Mouse (Mus musculus) kidney, embryonic 15.5 days (tissue): ENCODE measurements around the gene Fxyd7. TPM values are rescaled to one million over a fixed set of nuclear protein-coding genes. Genes with fewer than 3 reads are reported as not detected.

Experiments used
- ATAC-seq: fragments of 200-750 bp; cut with Nextera tagmentation; replicated peaks from 2 replicates; pipeline ENCODE4 v1.8.0; 2017; ENCODE audit warnings: moderate TSS enrichment; ENCODE audit not compliant: low FRiP score
- H3K27ac ChIP-seq: fragments of 300-500 bp; sonication (generic); 2 replicates; pipeline ENCODE4 v1.5.1; 2015; ENCODE audit warnings: mild to moderate bottlenecking, inconsistent platforms
- H3K27me3 ChIP-seq: fragments of 300-500 bp; sonication (generic); 2 replicates; pipeline ENCODE4 v1.6.1; 2015; ENCODE audit warnings: inconsistent platforms
- H3K36me3 ChIP-seq: fragments of 300-500 bp; sonication (generic); 2 replicates; pipeline ENCODE4 v1.6.1; 2015; ENCODE audit warnings: inconsistent platforms
- H3K4me1 ChIP-seq: fragments of 300-500 bp; sonication (generic); 2 replicates; pipeline ENCODE4 v1.6.1; 2015; ENCODE audit warnings: inconsistent platforms
- H3K4me2 ChIP-seq: fragments of 300-500 bp; sonication (generic); 2 replicates; pipeline ENCODE4 v1.6.1; 2015; ENCODE audit warnings: moderate library complexity, mild to moderate bottlenecking, inconsistent platforms
- H3K4me3 ChIP-seq: fragments of 300-500 bp; sonication (generic); replicated peaks from 2 replicates; pipeline ENCODE4 v1.5.1; 2015; ENCODE audit warnings: mild to moderate bottlenecking, inconsistent platforms
- H3K9ac ChIP-seq: fragments of 300-500 bp; sonication (generic); 2 replicates; pipeline ENCODE4 v1.6.1; 2015; ENCODE audit warnings: mild to moderate bottlenecking, inconsistent platforms
- H3K9me3 ChIP-seq: fragments of 300-500 bp; sonication (generic); replicated peaks from 2 replicates; pipeline ENCODE4 v1.6.1; 2016; ENCODE audit warnings: inconsistent platforms
- WGBS: fragments of 180-500 bp; shearing (Covaris S2); methylation state at CpG from one replicate; pipeline ENCODE4 v1.1.7; 2015; ENCODE audit warnings: mixed read lengths; 5-methylcytosine and 5-hydroxymethylcytosine counted together
- polyA plus RNA-seq: library from polyadenylated mRNA; unstranded; fragments of >200 nt; fragmentation: Nextera tagmentation; extraction: Ambion mirVana; gene quantifications from 2 replicates; pipeline ENCODE4 v1.2.1, GENCODE M21; 2015

Gene Fxyd7
- polyA plus RNA-seq, 1 experiment from 2014 or later: 11.2 TPM

DNA sequence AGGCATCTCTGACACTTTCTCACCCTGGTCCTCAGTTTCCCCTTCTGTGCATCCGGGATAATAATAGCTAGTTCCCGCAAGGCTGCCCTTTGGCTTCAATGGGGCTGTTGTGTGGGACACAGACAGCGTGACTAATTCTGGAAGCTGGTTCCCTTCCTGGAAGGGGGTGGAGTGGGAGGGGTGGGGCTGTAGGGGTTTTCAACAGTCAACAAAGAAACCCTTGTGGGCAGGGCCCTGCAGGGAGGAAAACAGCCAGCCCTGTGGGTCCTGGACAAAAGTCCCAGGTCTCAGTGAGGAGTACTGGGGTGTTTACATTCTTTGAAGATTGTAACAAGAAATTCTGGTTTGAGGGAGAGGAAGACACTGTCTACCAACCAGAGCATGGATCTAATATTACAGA is 33.9 kb upstream of the Fxyd7 start:
- no peak overlapping the region for H3K4me2 ChIP-seq
- no peak for ATAC-seq
- no peaks in the 10 kb centered on the region for H3K36me3 ChIP-seq
- 50% methylated on average over 3 of the region's 3 CpGs for WGBS
- no peaks in the 10 kb centered on the region for H3K27me3 ChIP-seq
- peak overlapping the region; percentile 56; the same call in 1 of the 2 replicates for H3K27ac ChIP-seq
- H3K9me3 ChIP-seq: no peaks in the 10 kb centered on the region
- H3K9ac ChIP-seq: no peak overlapping the region
- no peak overlapping the region for H3K4me3 ChIP-seq
- peaks cover 12% of the 10 kb centered on the region for H3K4me1 ChIP-seq

DNA sequence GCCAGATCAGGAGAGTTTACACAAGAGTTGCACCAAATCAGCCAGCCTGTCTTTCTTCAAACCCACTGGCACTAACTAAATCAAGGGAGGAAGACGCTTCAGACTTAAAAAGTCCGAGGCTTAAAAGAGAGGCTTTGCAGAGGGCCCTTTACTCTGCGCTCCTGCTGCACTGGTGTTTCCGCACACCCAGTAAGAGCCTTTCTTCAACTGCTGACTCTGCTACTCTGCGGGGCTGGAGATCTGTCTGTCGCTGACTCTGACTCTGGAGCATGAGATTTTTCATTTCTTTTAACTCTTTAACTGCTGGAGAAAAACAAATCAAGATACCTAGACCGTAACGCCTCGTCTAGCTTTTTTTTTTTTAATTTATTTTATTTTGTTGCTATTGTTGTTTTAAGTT is 32.9 kb upstream of the Fxyd7 start:
- no peak overlapping the region for H3K4me3 ChIP-seq
- 52% methylated on average over 9 of the region's 9 CpGs for WGBS
- no peaks in the 10 kb centered on the region for H3K9me3 ChIP-seq
- no peak overlapping the region for H3K9ac ChIP-seq
- H3K36me3 ChIP-seq: no peaks in the 10 kb centered on the region
- H3K27ac ChIP-seq: peak overlapping the region; percentile 52; the same call in 1 of the 2 replicates
- H3K4me2 ChIP-seq: no peak overlapping the region
- no peaks in the 10 kb centered on the region for H3K27me3 ChIP-seq
- no peak for ATAC-seq
- peaks cover 12% of the 10 kb centered on the region for H3K4me1 ChIP-seq

GRCm38 (mm10) chr7:31082831-31083588 is 31.7 kb upstream of the Fxyd7 start:
- Histone ChIP-seq H3K27me3 (no peaks in the 10 kb centered on the region), H3K4me2 (no peak overlapping the region), H3K4me3 (no peak overlapping the region), H3K4me1 (peaks cover 12% of the 10 kb centered on the region), H3K9ac (no peak overlapping the region), H3K36me3 (no peaks in the 10 kb centered on the region), H3K27ac (no peak overlapping the region), H3K9me3 (no peaks in the 10 kb centered on the region)
- WGBS: 73% methylated on average over 14 of the region's 14 CpGs
- no peak for ATAC-seq

DNA sequence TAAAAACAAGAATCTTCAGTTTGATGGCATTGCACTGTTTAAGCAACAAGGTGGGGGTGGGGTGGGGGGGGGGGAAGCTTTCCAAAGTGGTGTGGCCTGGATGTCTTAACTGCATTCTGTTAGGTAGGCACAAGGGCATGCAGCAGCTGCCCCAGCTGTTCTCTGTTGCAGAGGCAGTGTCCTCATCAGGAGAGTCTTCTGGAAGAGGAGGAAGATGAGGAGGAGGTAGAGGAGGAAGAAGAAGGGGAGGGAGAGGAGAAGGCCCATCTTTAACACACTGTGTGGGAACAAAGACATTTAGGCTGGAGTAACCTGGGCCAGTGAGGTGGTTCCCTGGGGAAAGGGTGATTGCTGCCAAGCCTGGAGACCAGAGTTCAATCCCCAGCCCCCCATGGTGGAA is 30.8 kb upstream of the Fxyd7 start:
- ATAC-seq: no peak

GRCm38 (mm10) chr7:31081106-31081505 is 29.8 kb upstream of the Fxyd7 start:
- no peaks in the 10 kb centered on the region for H3K9me3 ChIP-seq
- no peak for ATAC-seq
- no peaks in the 10 kb centered on the region for H3K36me3 ChIP-seq
- no peaks in the 10 kb centered on the region for H3K27me3 ChIP-seq
- no peak overlapping the region for H3K4me3 ChIP-seq
- no peak overlapping the region for H3K27ac ChIP-seq
- no peak overlapping the region for H3K9ac ChIP-seq
- H3K4me1 ChIP-seq: peaks cover 12% of the 10 kb centered on the region
- WGBS: 56% methylated on average over 1 of the region's 1 CpGs
- no peak overlapping the region for H3K4me2 ChIP-seq

More for the DNA sequence above, 30.8 kb upstream of the Fxyd7 start:
- Histone ChIP-seq H3K9me3 (no peaks in the 10 kb centered on the region), H3K36me3 (no peaks in the 10 kb centered on the region), H3K4me2 (no peak overlapping the region), H3K4me1 (peaks cover 12% of the 10 kb centered on the region), H3K9ac (no peak overlapping the region), H3K4me3 (no peak overlapping the region), H3K27me3 (no peaks in the 10 kb centered on the region), H3K27ac (no peak overlapping the region)

- Histone ChIP-seq H3K4me2 (no peak overlapping the region), H3K27ac (no peak overlapping the region), H3K9me3 (no peaks in the 10 kb centered on the region), H3K4me3 (no peak overlapping the region), H3K27me3 (no peaks in the 10 kb centered on the region), H3K4me1 (peaks cover 12% of the 10 kb centered on the region), H3K36me3 (no peaks in the 10 kb centered on the region), H3K9ac (no peak overlapping the region)
- 60% methylated on average over 3 of the region's 3 CpGs for WGBS
- no peak for ATAC-seq
Observed at GRCm38 (mm10) chr7:31080611-31081010, 29.3 kb upstream of the Fxyd7 start.

GRCm38 (mm10) chr7:31079670-31080069 is 28.4 kb upstream of the Fxyd7 start:
- Histone ChIP-seq H3K4me2 (no peak overlapping the region), H3K36me3 (no peaks in the 10 kb centered on the region), H3K4me3 (no peak overlapping the region), H3K9ac (no peak overlapping the region), H3K27me3 (no peaks in the 10 kb centered on the region), H3K9me3 (no peaks in the 10 kb centered on the region), H3K4me1 (peaks cover 7% of the 10 kb centered on the region), H3K27ac (no peak overlapping the region)
- whole genome bisulfite sequencing: 84% methylated on average over 8 of the region's 8 CpGs
- no peak for ATAC-seq

DNA sequence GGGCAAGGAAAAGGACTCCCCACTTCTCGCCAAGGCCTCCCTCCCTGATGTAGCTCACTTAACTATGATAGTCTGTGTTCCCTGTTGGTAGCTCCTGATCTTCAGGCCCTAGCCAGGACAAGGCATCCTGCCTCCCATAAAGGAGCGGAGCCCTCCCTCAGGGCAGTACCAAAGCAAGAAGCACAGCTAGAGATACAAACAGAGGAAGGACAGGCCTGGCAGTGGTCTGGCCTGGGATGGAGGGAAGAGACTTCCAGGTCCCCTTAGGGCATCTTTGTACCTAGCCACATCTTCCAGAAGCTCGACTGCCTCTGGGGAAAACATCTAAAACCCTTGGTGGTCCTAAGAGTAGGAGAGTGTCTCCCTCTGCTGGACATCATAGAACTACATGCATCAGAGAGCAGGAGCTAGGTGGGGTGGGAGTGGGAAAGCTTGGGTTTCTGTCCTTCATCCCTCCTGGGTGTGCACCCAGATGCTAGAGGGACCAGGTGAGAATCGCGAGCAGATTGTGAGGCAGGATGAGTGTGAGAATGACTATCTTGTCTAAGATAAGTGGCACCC is 26.7 kb upstream of the Fxyd7 start:
- peak; percentile 54 for ATAC-seq
- 51% methylated on average over 5 of the region's 5 CpGs for WGBS
- Histone ChIP-seq H3K9me3 (no peaks in the 10 kb centered on the region), H3K4me3 (no peak overlapping the region), H3K9ac (no peak overlapping the region), H3K36me3 (no peaks in the 10 kb centered on the region), H3K27ac (no peak overlapping the region), H3K27me3 (no peaks in the 10 kb centered on the region), H3K4me1 (peaks cover 8% of the 10 kb centered on the region), H3K4me2 (no peak overlapping the region)

- peaks cover 13% of the 10 kb centered on the region for H3K4me1 ChIP-seq
- no peak overlapping the region for H3K4me3 ChIP-seq
- H3K9ac ChIP-seq: no peak overlapping the region
- no peak overlapping the region for H3K27ac ChIP-seq
- ATAC-seq: no peak
- H3K4me2 ChIP-seq: no peak overlapping the region
- H3K9me3 ChIP-seq: no peaks in the 10 kb centered on the region
- no peaks in the 10 kb centered on the region for H3K27me3 ChIP-seq
- WGBS: 54% methylated on average over 6 of the region's 6 CpGs
- H3K36me3 ChIP-seq: no peaks in the 10 kb centered on the region
Observed at GRCm38 (mm10) chr7:31077470-31077869, 26.2 kb upstream of the Fxyd7 start.

- H3K9ac ChIP-seq: no peak within 1 kb of the TSS
- WGBS: 42% methylated on average over 5 of the region's 5 CpGs
Observed at GRCm38 (mm10) chr7:31076492-31076891, 25.2 kb upstream of the Fxyd7 start, which contains the start of gene Fxyd3. TSS of gene Fxyd3 (minus strand) at chr7:31076704.

GRCm38 (mm10) chr7:31074713-31075069 is 23.4 kb upstream of the Fxyd7 start:
- ATAC-seq: no peak
- Histone ChIP-seq H3K4me3 (no peak overlapping the region), H3K27ac (no peak overlapping the region), H3K4me2 (no peak overlapping the region), H3K4me1 (peaks cover 23% of the 10 kb centered on the region), H3K27me3 (no peaks in the 10 kb centered on the region), H3K9ac (no peak overlapping the region), H3K36me3 (no peaks in the 10 kb centered on the region), H3K9me3 (no peaks in the 10 kb centered on the region)
- WGBS: 50% methylated on average over 5 of the region's 5 CpGs

More at GRCm38 (mm10) chr7:31076492-31076891, 25.2 kb upstream of the Fxyd7 start, which contains the start of gene Fxyd3:
- Histone ChIP-seq H3K4me1 (peaks cover 22% of the 10 kb centered on the region), H3K36me3 (no peaks in the 10 kb centered on the region), H3K27ac (no peak within 1 kb of the TSS), H3K4me3 (no peak within 1 kb of the TSS), H3K9me3 (no peaks in the 10 kb centered on the region), H3K4me2 (no peak within 1 kb of the TSS), H3K27me3 (no peaks in the 10 kb centered on the region)
- ATAC-seq: no peak

DNA sequence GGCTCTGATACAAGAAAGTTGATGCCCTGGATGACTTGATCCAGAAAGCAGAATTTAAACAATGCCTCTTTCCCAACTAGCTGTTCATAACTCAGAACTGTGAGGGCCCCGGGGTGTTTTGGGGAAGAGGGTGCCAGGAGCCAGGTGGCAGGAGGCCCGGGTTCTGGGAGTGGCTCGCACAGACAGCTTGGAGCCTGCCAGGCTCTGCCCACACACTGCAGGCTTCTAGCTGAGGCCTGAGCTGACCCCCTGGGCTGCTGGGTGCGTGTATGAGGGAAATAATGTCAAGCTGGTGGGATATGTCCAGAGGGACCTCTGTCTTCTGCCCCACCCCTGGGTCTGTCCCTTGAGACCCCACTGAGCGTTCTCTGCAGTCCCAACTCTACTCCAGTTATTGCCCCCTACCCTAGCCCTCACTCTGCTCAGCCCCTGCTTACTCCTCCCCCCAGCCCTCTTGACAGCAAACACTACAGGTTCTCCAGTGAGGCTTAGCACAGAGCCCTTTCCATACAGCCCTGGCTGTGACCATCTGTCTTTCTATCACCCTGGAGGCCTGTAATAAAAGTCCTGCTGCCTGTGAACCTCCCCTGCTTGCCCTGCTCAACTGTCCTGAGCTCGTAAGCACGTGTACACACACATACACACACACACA is 22.9 kb upstream of the Fxyd7 start:
- H3K4me3 ChIP-seq: no peak overlapping the region
- H3K36me3 ChIP-seq: no peaks in the 10 kb centered on the region
- H3K27me3 ChIP-seq: no peaks in the 10 kb centered on the region
- H3K4me1 ChIP-seq: peaks cover 23% of the 10 kb centered on the region
- H3K4me2 ChIP-seq: no peak overlapping the region
- no peak overlapping the region for H3K9ac ChIP-seq
- WGBS: 43% methylated on average over 7 of the region's 7 CpGs
- H3K9me3 ChIP-seq: no peaks in the 10 kb centered on the region
- ATAC-seq: no peak
- no peak overlapping the region for H3K27ac ChIP-seq
